Mouse (Mus musculus) megakaryocyte, embryonic 14.5 days (primary cell): ENCODE data around the gene Vapb. TPM values are rescaled to one million over a fixed set of nuclear protein-coding genes. Genes with fewer than 3 reads are reported as not detected.

Experiments
- H3K27me3 ChIP-seq: replicated peaks from 2 replicates; pipeline ENCODE3; 2012; ENCODE audit warnings: inconsistent platforms
- H3K36me3 ChIP-seq: replicated peaks from 2 replicates; pipeline ENCODE3; 2012; ENCODE audit warnings: low read length, inconsistent platforms, mixed read lengths
- H3K4me1 ChIP-seq: 2 replicates; pipeline ENCODE4 v1.6.1; 2012; ENCODE audit warnings: inconsistent platforms
- H3K4me3 ChIP-seq: replicated peaks from 2 replicates; pipeline ENCODE3; 2012; ENCODE audit warnings: moderate library complexity, mild to moderate bottlenecking, inconsistent platforms
- H3K9me3 ChIP-seq: 2 replicates; pipeline ENCODE4 v1.6.1; 2012; ENCODE audit warnings: inconsistent platforms
- FLI1 ChIP-seq: IDR thresholded peaks from 2 replicates; pipeline ENCODE4 v1.6.1; 2012; ENCODE audit warnings: low read length, inconsistent platforms, mixed read lengths
- GATA1 ChIP-seq: IDR thresholded peaks from 3 replicates; pipeline ENCODE4 v1.6.1; 2012; ENCODE audit warnings: mixed read lengths, low read length, inconsistent platforms, borderline replicate concordance
- polyA plus RNA-seq: library from polyadenylated mRNA; stranded (reverse); fragments of >175 nt; gene quantifications from 2 replicates; pipeline ENCODE4 v1.2.3, GENCODE M21; 2012; ENCODE audit warnings: low replicate concordance; ENCODE audit not compliant: insufficient read depth

Gene Vapb
- polyA plus RNA-seq, 1 experiment = 36.2 TPM

DNA sequence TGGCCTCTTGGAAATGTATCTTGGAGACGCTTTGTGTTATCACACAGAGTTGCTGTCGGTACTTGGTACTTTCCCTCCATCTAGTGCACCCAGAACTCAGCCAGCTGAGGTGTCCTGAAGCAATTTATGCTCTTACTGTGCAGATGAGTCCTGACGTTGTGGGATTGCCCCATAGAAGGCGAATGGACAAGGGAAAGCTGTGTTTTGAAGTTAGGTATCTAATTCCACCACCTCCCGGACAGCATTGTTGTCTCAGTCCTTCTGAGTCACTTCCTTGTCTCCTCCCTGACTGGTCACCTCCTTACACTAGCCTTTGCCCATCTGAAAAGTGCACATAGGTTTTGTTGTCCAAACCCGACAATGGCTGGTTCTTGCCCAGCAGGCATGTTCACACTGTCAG lies 47.6 kb downstream of the Vapb start:
- peaks cover 44% of the 10 kb centered on the region for H3K4me1 ChIP-seq
- H3K9me3 ChIP-seq = no peaks in the 10 kb centered on the region
- H3K27me3 ChIP-seq = no peaks in the 10 kb centered on the region
- TF ChIP-seq GATA1 (no peak), FLI1 (no peak)
- no peak overlapping the region for H3K4me3 ChIP-seq
- H3K36me3 ChIP-seq = peaks cover 35% of the 10 kb centered on the region

DNA sequence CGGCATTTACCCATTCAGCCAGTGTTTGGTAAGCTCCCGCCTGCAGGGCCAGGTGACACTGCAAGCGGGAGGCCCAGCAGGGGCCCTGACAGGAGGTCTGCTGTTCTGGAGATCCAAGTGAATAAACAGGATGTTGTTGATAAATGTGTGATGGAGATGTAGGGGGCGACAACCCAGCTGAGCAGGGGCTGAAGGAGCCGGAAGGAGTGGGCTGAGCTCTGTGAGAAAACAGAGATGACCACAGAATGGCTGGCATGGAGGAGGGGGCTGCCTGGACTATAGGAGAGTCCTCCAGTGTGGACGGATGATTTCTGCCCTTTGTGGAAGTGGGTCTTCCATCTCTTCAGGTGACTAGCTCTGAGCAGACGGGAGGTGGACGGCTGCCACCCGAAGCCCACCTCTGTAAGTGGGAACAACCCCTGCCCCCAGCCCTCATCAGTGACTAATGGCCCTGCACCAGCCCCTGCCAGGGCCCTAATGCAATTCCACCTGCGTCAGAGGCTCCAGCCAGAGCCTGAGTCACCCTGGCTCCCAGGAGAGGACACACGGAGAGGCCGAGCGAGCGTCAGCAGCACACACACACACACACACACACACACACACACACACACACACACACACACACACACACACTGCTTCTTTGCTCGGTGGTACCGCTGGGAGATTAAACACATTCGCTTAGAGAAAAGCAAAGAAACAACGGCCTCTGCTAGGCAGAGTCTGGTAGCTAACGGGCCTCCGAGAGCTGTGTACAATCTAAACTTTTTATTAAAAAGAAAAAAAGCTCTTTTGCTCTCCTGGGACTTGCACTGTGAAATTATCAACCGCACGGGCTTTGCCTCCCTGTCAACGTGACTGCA lies 52.9 kb downstream of the Vapb start:
- H3K36me3 ChIP-seq = peaks cover 2% of the 10 kb centered on the region
- TF ChIP-seq FLI1 (no peak), GATA1 (no peak)
- peaks cover 20% of the 10 kb centered on the region for H3K27me3 ChIP-seq
- H3K4me3 ChIP-seq = no peak overlapping the region
- no peaks in the 10 kb centered on the region for H3K9me3 ChIP-seq
- peaks cover 44% of the 10 kb centered on the region for H3K4me1 ChIP-seq

DNA sequence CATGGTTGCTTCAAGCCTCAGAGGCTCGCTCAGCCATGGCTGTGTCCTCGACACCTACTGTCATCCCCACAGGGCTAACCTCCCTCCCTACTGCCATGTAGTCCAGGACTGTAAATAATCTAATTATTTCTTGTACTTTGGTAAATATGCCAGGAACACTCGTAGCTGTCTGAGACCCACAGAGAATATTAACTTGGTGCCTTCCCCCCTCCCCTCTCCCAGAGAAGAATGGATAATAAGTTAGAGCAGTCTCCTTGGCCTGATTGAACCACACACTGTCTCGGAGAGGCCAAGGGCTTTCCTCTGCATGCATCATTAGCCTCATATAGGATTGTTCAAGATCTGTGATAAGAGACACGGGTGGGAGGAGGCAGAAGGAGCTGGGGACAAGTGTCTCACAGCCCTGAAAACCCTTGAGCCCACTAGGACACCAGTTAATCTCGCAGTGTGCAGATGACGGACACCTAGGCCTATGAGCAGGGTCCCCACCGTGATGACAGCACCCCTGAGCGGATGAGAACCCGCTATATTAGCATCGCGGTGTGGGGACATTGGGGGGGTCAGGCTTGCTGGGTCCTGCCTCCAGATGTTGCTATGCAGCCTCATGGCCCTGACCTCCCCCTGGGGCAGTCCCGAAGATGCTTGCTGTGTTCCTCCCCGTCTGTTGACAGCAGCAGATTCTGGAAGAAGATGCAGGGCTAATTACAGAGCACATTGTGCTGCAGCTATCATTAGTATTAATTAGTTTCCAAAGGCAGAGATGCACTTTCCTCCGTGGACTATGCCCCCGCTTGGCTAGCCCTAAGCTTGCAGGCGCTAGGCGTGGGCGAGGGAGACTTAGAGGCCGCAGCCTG lies 54.8 kb downstream of the Vapb start:
- Histone ChIP-seq H3K9me3 (no peaks in the 10 kb centered on the region), H3K27me3 (peaks cover 32% of the 10 kb centered on the region)

DNA sequence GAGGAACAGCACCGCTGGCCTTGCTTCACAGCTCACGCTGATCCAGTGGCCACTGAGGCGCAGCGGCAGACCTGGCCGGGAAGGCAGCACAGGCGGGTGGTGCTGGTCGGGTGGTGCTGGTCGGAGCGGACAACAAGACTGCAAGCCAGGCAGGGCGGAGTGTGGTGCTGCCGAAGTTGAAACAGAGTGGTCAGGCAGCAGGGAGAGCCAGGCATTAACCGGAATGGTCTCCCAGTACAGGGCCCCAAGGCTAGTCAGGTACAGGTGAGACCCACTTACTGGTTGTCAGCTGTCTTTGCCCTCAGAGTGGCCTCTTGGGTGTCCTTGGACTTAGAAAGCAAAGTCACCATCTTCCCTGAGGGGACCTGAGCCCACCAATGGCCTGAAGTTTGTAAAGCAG lies 56.7 kb downstream of the Vapb start:
- peaks cover 30% of the 10 kb centered on the region for H3K4me1 ChIP-seq
- TF ChIP-seq FLI1 (no peak), GATA1 (no peak)
- H3K27me3 ChIP-seq = peaks cover 34% of the 10 kb centered on the region
- no peaks in the 10 kb centered on the region for H3K36me3 ChIP-seq
- H3K4me3 ChIP-seq = no peak overlapping the region
- no peaks in the 10 kb centered on the region for H3K9me3 ChIP-seq

More for the DNA sequence above, 54.8 kb downstream of the Vapb start:
- Histone ChIP-seq H3K4me3 (no peak overlapping the region), H3K4me1 (peaks cover 41% of the 10 kb centered on the region), H3K36me3 (no peaks in the 10 kb centered on the region)
- no peak for TF ChIP-seq FLI1
- no peak for TF ChIP-seq GATA1

DNA sequence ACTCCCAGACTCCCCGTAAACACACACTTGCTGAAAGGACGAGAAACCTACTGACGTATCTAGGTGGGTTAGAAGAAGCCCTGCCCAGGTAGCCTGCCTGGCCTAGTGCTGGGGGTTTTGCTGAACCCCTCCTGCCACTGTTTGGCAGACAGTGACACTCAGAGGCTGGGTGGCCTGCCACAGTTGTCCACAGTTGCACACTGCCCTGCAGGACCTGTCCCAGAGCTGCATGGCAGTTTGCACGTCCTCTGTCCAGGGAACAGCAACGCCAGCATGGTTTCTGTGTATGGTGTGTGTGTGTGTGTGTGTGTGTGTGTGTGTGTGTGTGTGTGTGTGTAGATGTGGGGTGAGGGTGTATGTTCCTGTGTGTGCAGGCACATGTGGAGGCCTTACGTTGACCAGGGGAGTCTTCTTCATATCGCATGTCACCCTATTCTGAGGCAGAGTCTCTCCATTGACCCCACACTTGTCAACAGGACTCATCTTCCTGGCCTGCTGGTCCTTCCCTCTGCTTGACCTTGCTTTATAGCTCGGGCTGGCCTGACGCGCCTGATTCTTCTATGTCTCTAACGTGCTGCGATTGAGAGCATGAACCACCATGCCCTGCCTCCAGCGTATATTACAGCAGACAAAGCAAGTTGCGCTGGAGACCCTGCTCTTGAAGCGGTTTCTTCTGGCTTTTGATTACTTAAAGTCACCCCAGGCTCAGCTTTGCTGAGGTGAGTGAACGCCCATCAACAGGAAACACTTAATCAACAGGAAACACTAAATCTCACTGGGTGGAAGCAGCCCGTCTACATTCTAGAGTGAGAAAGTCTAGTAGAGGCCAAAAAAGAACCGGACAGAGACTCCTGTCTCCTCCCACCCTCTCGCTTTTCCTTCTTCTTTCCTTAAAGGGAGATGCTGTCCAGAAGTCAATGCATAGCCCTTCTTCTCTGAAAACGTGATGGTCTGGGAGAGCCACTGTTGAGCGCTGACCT lies 57.5 kb downstream of the Vapb start:
- Histone ChIP-seq H3K4me3 (no peak overlapping the region), H3K4me1 (peaks cover 22% of the 10 kb centered on the region), H3K36me3 (no peaks in the 10 kb centered on the region), H3K9me3 (no peaks in the 10 kb centered on the region), H3K27me3 (peaks cover 36% of the 10 kb centered on the region)
- no peak for TF ChIP-seq GATA1
- no peak for TF ChIP-seq FLI1

DNA sequence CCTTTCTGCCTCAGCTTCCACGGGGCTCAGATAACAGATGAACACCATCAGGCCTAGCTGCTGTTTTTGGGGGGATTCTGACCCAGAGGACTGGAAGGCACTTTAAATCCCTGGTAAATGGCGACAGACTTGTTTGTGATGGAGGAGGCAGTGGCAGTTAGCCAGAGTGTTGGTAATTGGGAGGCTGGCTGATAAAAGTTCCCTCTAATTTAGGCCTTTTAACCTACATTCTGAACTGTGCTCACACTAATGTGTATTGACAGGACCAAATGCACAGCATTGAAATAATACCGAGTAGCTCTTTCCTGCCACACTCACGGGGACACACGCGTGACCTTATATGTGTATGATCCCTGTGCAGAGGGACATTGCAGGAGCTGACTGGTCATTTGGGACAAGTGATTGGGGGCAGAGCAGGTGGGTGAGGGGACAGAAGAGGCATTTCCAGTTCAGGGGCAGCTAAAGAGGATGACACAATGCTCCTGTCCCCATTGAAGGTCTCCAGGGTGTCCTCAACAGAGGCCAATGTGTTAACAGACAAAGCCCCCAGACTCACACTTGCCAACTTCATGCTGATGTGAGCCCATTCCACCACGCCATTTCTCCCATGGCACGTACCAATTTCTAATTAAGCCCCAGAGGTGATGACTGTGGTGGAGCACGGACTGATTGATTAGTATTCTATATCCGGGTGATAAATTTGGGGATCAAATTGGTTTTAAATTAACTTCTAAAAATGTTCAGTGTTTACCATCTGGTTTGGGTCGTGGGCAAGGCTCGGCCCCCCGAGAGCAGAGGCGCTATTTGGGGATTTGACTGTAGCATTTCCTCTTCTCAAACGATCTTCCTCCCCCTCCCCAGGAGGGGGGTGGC lies 58.7 kb downstream of the Vapb start:
- TF ChIP-seq FLI1 (no peak), GATA1 (no peak)
- peaks cover 18% of the 10 kb centered on the region for H3K4me1 ChIP-seq
- no peaks in the 10 kb centered on the region for H3K9me3 ChIP-seq
- H3K36me3 ChIP-seq = no peaks in the 10 kb centered on the region
- H3K4me3 ChIP-seq = no peak overlapping the region
- peaks cover 36% of the 10 kb centered on the region for H3K27me3 ChIP-seq

DNA sequence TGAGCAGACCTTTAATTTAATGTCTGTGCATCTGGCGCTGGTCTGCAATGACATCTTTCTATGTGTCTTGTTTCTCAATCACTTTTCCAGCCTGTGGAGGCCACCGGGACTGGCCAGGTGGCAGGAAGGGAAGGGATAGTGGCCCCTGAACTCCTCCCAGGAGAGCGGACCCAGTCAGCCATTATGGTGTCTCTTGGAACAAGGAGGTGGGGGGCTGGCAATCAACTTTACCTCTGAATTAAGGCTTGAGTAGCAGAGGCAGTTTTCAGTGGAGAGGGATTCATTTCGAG lies 59.3 kb downstream of the Vapb start:
- Histone ChIP-seq H3K4me1 (peaks cover 18% of the 10 kb centered on the region), H3K36me3 (no peaks in the 10 kb centered on the region), H3K4me3 (no peak overlapping the region), H3K27me3 (peaks cover 36% of the 10 kb centered on the region), H3K9me3 (no peaks in the 10 kb centered on the region)
- no peak for TF ChIP-seq GATA1
- no peak for TF ChIP-seq FLI1

DNA sequence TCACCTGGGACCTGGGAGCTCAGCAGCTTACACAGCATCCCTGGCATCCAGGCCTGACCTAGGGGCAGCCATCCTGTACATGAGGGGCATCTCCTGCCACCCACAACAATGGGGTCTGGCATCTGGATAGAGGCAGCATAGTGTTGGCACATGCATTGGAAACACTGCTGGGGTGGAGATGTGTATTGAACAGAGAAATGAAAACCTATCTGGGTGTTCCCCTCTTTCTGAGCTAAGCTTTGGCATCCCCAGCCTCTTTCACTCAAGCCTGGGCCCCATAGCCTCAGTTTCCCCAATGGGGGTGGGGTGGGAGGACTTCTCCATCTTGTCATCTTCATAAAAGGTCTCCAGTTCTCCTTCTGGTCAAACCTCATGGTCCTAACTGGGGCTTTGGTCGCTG lies 62.2 kb downstream of the Vapb start:
- no peaks in the 10 kb centered on the region for H3K36me3 ChIP-seq
- TF ChIP-seq FLI1 = no peak
- TF ChIP-seq GATA1 = no peak
- no peaks in the 10 kb centered on the region for H3K9me3 ChIP-seq
- peaks cover 37% of the 10 kb centered on the region for H3K27me3 ChIP-seq
- H3K4me1 ChIP-seq = peaks cover 9% of the 10 kb centered on the region
- H3K4me3 ChIP-seq = no peak overlapping the region
